In genomic region chr11:75449695-75450094, GRCm38 (mm10) we compare ENCODE assay signal across 14 mouse cellular contexts. TPM values are rescaled to one million over a fixed set of nuclear protein-coding genes. Genes with fewer than 3 reads are reported as not detected.
DNase-seq lines count a peak whose midpoint lies in the region; ATAC-seq lines count a peak whose summit lies in the region.
"Had no signal": no experiment of that assay in that cellular context is flagged by ENCODE, and none has a peak within 500 bp of the region (broad histone marks: within the 10 kb centered on the region; RNA-seq: fewer than 3 reads in every experiment).

No protein-coding gene starts in this region.

- no peak overlapping the region for H3K4me3 ChIP-seq in midbrain, embryonic 10.5 days
- no peak overlapping the region for H3K4me3 ChIP-seq in midbrain, embryonic 16.5 days (ENCODE audit: low read depth, low read length)
- peak overlapping the region; percentile 66 for H3K4me3 ChIP-seq in erythroblast, embryonic 14.5 days (replicated peaks)

- H3K4me2 ChIP-seq in midbrain, embryonic 16.5 days (ENCODE audit: low read length), result no peak overlapping the region

- peaks cover 39% of the 10 kb centered on the region for H3K36me3 ChIP-seq in midbrain, embryonic 10.5 days
- peaks cover 24% of the 10 kb centered on the region for H3K36me3 ChIP-seq in midbrain, embryonic 16.5 days (ENCODE audit: control insufficient read depth, insufficient read depth, low read length)
- H3K36me3 ChIP-seq in erythroblast, embryonic 14.5 days (ENCODE audit: control insufficient read depth), result peaks cover 90% of the 10 kb centered on the region

- H3K9me3 ChIP-seq in midbrain, embryonic 10.5 days (replicated peaks), result no peaks in the 10 kb centered on the region
- no peaks in the 10 kb centered on the region for H3K9me3 ChIP-seq in midbrain, embryonic 16.5 days (replicated peaks; ENCODE audit: control insufficient read depth, low read length, poor library complexity, severe bottlenecking)
- H3K9me3 ChIP-seq in erythroblast, embryonic 14.5 days (ENCODE audit: control insufficient read depth, low read length), result peaks cover 32% of the 10 kb centered on the region

- H3K9ac ChIP-seq in midbrain, embryonic 16.5 days (ENCODE audit: low read depth, low read length), result no peak overlapping the region

- peak; percentile 52 for DNase-seq in cerebellum, adult 11 months
- DNase-seq in cerebellum, postnatal 4 days (ENCODE audit: low spot score in 2 of 2), result no peak
- no peak for DNase-seq in midbrain, embryonic 10.5 days (ENCODE audit: low spot score)
- DNase-seq in spleen, postnatal 4 days (ENCODE audit: low spot score in 2 of 2), result peak; percentile 88 to 92
- no peak for DNase-seq in right cerebral cortex, postnatal 36 days (ENCODE audit: low spot score in 2 of 2)
- DNase-seq in frontal cortex, postnatal 25 days (ENCODE audit: low spot score in 2 of 2), result no peak
- DNase-seq: adrenal gland, adult 2 months; embryo, embryonic 11 days; thymus, postnatal 36 days had no signal

- peak overlapping the region; percentile 60 for H3K27ac ChIP-seq in midbrain, embryonic 10.5 days (replicated peaks)
- no peak overlapping the region for H3K27ac ChIP-seq in midbrain, embryonic 16.5 days (ENCODE audit: low read length)
- H3K27ac ChIP-seq: kidney, postnatal 0 days; macrophage had no signal

- 85% methylated on average over 7 of the region's 7 CpGs for WGBS in midbrain, embryonic 10.5 days
- WGBS in midbrain, embryonic 16.5 days, result 90% methylated on average over 7 of the region's 7 CpGs

- peaks cover 27% of the 10 kb centered on the region for H3K4me1 ChIP-seq in midbrain, embryonic 10.5 days
- H3K4me1 ChIP-seq in midbrain, embryonic 16.5 days (ENCODE audit: control insufficient read depth, insufficient read depth, low read length), result peaks cover 14% of the 10 kb centered on the region
- peaks cover 97% of the 10 kb centered on the region for H3K4me1 ChIP-seq in erythroblast, embryonic 14.5 days (ENCODE audit: control insufficient read depth)

- peaks cover 8% of the 10 kb centered on the region for H3K27me3 ChIP-seq in midbrain, embryonic 10.5 days (ENCODE audit: low read depth, poor library complexity, severe bottlenecking)
- H3K27me3 ChIP-seq in midbrain, embryonic 16.5 days (ENCODE audit: control insufficient read depth, insufficient read depth, low read depth, low read length), result no peaks in the 10 kb centered on the region
- no peaks in the 10 kb centered on the region for H3K27me3 ChIP-seq in erythroblast, embryonic 14.5 days (ENCODE audit: control insufficient read depth)

- no peak for ATAC-seq in midbrain, embryonic 16.5 days

RNA-seq across cellular contexts. Expression of gene Wdr81, which starts 4.8 kb away (rescaled TPM):
- polyA plus RNA-seq in midbrain, embryonic 10.5 days (2016; fragmentation: Nextera tagmentation; extraction: Ambion mirVana), result 5.7 and 7.5 TPM in 2 replicates
- 7.4 and 7.6 TPM in 2 replicates for polyA plus RNA-seq in midbrain, embryonic 16.5 days (2015; fragmentation: Nextera tagmentation; extraction: Ambion mirVana)
- polyA plus RNA-seq in erythroblast, embryonic 14.5 days (2012), result 11.2 and 11.7 TPM in 2 replicates

RNA-seq across cellular contexts. Expression of gene Serpinf2, which starts 10.3 kb away (rescaled TPM):
- not detected in 2 replicates for polyA plus RNA-seq in midbrain, embryonic 10.5 days (2016; fragmentation: Nextera tagmentation; extraction: Ambion mirVana)
- polyA plus RNA-seq in midbrain, embryonic 16.5 days (2015; fragmentation: Nextera tagmentation; extraction: Ambion mirVana), result not detected in 2 replicates
- 0.36 and 0.42 TPM in 2 replicates for polyA plus RNA-seq in erythroblast, embryonic 14.5 days (2012)
- polyA plus RNA-seq: heart, postnatal 0 days; macrophage had no signal

RNA-seq across cellular contexts. Expression of gene Tlcd2, which starts 11.8 kb away (rescaled TPM):
- 10.2 and 10.6 TPM in 2 replicates for polyA plus RNA-seq in midbrain, embryonic 10.5 days (2016; fragmentation: Nextera tagmentation; extraction: Ambion mirVana)
- polyA plus RNA-seq in midbrain, embryonic 16.5 days (2015; fragmentation: Nextera tagmentation; extraction: Ambion mirVana), result 1.9 TPM in 2 replicates
- 0.15 and 0.41 TPM in 2 replicates for polyA plus RNA-seq in erythroblast, embryonic 14.5 days (2012)

RNA-seq across cellular contexts. Expression of gene Serpinf1, which starts 27.2 kb away (rescaled TPM):
- polyA plus RNA-seq in midbrain, embryonic 10.5 days (2016; fragmentation: Nextera tagmentation; extraction: Ambion mirVana), result 69.6 and 70.2 TPM in 2 replicates
- 28.5 and 31.8 TPM in 2 replicates for polyA plus RNA-seq in midbrain, embryonic 16.5 days (2015; fragmentation: Nextera tagmentation; extraction: Ambion mirVana)
- 0.18 and 0.25 TPM in 2 replicates for polyA plus RNA-seq in erythroblast, embryonic 14.5 days (2012)

RNA-seq across cellular contexts. Expression of gene Prpf8, which starts 36.9 kb away (rescaled TPM):
- 67.3 and 72.2 TPM in 2 replicates for polyA plus RNA-seq in midbrain, embryonic 10.5 days (2016; fragmentation: Nextera tagmentation; extraction: Ambion mirVana)
- 42.9 and 47.6 TPM in 2 replicates for polyA plus RNA-seq in midbrain, embryonic 16.5 days (2015; fragmentation: Nextera tagmentation; extraction: Ambion mirVana)
- 2.2 and 4.5 TPM in 2 replicates for polyA plus RNA-seq in erythroblast, embryonic 14.5 days (2012)

Comparison
In these comparisons a context has a peak if more than half of its experiments do, and no peak if none do; other contexts are left out.
1. DNase-seq: peak in cerebellum, adult 11 months (single experiment) and spleen, postnatal 4 days (2 of 2); none in cerebellum, postnatal 4 days (0 of 2), midbrain, embryonic 10.5 days (single experiment), right cerebral cortex, postnatal 36 days (0 of 2) and frontal cortex, postnatal 25 days (0 of 2).